Mouse (Mus musculus): ENCODE results near the gene Chd1.

- TF ChIP-seq CTCF (IDR thresholded peaks at IDR 0.05; ENCODE audit: low read depth, low read length) (no peak), POLR2A (IDR thresholded peaks at IDR 0.05; ENCODE audit: insufficient read depth, low read length) (no peak)
Measured at GRCm38 (mm10) chr17:15807295-15807984, 102.7 kb downstream of the Chd1 start.
